Mouse (Mus musculus): ENCODE measurements around the gene Cyp2t4. TPM values are rescaled to one million over a fixed set of nuclear protein-coding genes. Genes with fewer than 3 reads are reported as not detected.

Cyp2t4 gene
- not detected for polyA plus RNA-seq (2017; shearing (Covaris generic))

DNA sequence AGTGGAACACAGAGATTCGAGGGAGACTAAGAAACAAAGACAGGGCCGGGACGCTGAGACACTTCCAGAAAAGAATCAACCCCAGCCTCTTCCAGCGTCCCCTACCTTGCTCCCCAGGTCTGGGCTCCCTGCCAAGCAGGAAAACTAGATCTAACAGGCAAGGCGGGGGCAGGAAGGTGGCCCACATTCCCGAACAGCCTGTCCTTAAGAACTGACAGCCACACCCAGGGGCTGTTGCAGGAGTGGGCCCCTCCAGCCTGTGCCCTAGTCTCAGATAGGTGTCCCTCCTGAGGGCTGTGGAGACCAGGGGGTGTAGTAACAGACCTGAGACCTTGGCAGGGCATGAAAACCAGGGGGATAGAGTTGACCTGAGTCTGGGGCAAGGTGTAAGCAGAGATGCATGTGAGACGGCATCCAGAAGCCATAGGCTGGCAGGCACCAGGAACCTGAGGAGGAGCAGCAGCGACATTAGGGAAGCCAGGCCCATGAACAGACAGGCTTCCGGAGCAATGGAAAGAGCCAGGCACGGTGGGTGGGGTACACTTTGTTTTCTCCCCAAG is at the start of gene Cyp2t4:
Gene Cyp2t4 (plus strand): TSS at position 510 of the 560 bp plus-strand sequence.

DNA sequence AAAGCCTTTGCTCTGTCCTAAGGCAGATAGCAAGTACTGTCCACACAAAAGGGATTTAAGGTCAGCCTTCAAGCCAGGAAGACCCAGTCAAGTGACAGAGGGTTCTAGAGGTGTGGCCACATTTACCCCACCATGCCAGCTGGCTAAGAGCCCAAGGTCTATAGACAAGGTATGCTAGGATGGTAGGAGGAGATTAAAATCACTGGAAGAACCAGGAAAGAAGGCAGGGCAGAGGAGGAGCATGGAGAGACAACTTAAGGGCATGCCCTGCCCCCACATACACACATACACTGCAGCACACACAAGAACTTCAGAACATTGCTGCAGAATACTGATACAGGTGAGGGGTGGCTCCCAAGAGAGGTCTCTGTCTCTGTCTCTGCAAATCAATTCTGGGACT is 33.8 kb upstream of the Cyp2t4 start, which contains the start of gene Cyp2f2:
Gene Cyp2f2 (plus strand): TSS at position 234 of the 400 bp plus-strand sequence.

DNA sequence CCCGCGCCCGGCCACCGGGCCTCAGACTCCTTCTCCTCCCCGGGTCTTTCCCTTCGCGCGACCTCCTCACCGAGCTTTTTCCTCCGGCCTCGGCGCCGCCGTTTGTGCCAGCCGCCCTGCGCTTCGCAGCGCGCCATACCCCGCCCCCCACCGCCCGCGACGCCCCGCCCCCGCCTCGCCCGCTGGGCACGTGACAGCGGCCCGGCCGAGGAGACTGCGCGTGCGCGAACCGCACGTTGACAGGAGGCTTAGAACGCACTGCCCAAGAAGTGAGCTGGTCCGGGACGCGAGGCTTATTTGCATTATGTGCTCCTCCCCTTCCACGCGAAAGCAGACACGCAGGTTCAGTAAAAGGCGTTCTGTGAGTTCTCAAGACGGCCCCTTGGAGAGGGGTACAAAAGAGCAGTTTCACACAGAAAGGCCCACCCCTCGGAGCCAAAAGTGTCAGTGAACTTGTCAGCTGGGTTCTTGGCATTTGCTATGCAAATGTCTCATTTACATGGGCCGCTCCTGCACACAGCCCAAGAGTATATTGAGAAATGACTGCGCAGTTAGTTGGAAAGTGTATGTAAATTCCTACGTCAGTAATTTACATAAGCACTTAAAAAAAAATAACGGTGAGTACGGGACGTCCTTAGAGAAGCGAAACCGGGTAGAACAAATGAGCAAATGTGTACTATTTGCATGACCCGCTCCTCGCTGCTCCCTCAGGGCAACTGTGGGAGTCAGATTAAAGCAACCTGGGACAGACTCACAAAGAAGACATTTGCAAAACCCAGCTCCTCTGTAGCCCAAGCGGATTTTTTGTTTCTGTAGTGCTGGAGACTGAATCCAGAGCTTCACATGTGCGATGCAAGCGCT is 13.3 kb downstream of the Cyp2t4 start, which contains the start of gene Egln2:
Gene Egln2 (minus strand): TSS at position 189 of the 861 bp plus-strand sequence.

DNA sequence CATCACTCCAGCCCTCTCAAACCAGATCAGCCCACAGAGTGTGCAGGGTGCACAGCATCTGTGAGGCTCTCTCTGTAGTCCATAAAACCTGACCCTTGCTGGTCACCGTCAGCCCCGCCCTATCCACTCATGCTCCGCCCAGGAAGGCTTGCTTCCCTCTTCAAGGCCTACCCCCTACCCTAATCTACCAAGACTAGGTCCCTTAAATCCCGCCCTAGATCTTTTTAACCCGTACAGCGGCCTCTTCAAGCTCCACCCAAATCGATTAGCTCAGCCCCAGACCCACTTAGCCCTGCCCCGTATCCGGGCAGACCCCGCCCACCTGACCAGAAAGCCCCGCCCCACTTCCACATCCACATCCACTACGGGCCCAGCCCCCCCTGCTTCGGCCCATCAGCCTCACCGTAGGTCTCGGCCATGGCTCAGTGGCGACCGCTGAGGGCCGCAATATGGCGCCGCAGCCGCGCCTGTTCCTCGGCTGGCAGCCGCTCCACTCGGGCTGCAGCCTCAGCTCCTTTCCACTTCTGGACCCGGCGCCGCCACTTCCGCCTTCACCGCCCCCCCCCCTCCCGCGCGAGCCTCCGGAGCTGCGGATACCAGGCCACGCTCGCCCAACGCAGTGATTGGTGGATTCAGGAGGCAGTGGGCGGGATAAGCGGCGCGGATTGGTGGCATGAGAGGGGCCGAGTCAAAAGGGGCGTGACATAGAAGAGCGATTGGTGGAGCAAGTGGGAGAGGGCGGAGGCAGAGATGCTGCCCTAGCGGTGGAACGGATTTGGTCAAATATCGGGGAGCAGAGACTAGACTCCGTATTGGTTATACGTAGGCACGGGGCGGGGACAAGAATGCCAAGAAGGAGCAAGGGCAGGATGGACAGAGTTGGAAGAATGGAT is 25.1 kb downstream of the Cyp2t4 start, which contains the start of gene Rab4b:
Gene Rab4b (minus strand): TSS at position 573 of the 893 bp plus-strand sequence.

DNA sequence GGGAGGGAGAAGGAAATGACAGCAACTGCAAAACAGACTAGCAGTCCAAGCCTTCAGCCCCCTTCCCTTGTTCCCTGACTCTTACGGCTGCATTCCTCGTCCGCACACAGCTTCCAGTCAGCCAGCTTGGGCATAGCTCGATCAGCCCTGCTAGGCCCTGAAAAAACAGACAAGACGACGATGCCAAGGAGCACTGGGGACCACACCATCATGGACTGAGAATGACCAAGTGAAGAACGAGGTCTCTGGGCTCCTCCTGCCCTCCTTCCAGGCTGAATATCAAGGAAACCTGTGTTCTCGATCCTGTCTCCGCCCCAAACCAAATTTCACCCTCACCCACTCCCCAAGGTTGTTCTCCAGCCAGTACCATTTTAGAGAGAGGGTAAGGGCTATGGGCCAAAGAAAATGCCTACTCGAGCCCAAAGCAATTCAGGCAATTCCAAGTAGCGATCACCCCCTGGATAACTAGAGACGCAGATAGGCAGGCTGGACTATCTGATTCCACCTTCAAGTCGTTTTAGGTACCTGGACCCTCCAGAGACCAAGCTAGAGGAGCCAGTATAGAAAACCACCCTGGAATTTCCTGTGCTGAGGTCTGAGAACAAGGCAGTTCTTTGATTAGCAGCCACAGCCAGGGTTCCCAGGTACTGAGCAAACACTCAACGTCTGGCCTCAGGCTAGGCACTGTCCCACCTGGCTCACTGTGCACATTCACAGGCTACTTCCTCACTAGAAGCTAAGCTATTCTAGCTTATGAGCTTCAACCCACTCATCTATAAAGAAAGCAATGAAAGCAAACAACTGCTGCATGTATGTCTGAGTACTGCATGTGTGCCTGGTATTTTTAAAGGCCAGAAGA is 27.6 kb downstream of the Cyp2t4 start, which contains the start of the genes Gm21983 and Mia:
Gene Gm21983 (minus strand): TSS at position 250 of the 859 bp plus-strand sequence.
Gene Mia (minus strand): TSS at position 321 of the 859 bp plus-strand sequence.

DNA sequence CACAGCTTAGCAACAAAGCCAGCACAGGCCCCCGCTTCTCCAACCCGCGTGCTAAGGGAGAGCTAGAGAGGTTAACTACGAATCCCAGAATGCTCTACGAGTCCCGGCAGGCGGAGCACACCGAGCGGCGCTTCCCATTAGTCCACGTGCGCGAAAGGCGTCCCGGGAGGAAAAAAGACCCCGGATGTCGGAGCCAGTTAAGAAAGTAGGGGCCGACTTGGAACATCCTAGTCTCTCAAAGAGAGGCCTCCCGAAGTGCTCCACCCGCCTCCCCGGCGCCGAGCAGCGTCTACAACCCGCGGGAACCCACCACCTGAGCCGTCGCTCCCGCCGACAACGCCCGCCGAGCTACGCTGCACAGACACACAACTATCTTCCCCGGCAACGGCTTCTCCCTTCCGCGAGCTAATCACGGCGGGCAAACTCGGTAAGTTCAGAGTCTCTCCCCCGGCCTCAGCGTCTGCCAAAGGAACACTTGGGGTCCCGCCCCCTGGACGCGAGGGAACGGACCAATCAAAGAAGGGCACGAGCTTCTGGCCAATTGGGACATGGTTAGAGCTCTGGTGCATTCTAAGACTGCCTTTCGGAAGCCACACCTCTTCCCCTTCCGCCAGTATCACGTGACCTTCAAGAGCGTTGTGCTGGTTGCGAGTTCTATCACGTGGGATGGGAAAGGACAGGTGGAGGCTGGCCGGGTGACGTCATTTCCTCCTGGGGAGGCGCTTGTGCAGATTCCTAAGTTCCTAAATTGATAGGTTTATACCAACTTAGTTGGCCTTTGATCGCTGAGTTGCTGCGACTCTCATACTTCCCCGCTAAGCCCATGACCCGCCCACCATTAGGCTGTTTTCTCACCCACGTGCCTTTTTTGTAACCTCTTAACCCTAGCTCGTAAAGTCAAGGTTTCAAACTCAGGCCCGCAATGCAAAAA is 42.4 kb downstream of the Cyp2t4 start, which contains the start of the genes BC024978 and Snrpa:
Gene BC024978 (plus strand): TSS at position 101 of the 931 bp plus-strand sequence.
Gene Snrpa (minus strand): TSS at position 591 of the 931 bp plus-strand sequence.

Other genes with a start within 250 kb of the Cyp2t4 start
- gene Cyp2a22, start 214.3 kb upstream of the Cyp2t4 start, polyA plus RNA-seq (2017; shearing (Covaris generic)) = not detected
- not detected for gene Cyp2a12, start 124.6 kb upstream of the Cyp2t4 start, polyA plus RNA-seq (2017; shearing (Covaris generic))
- gene Cyp2f2, start 33.8 kb upstream of the Cyp2t4 start, polyA plus RNA-seq (2017; shearing (Covaris generic)) = not detected
- 73.8 TPM for gene Egln2, start 13.1 kb downstream of the Cyp2t4 start, polyA plus RNA-seq (2017; shearing (Covaris generic))
- gene Rab4b, start 25.2 kb downstream of the Cyp2t4 start, polyA plus RNA-seq (2017; shearing (Covaris generic)) = 141 TPM
- gene Gm21983, start 27.4 kb downstream of the Cyp2t4 start, polyA plus RNA-seq (2017; shearing (Covaris generic)) = 0.65 TPM
- gene Mia, start 27.4 kb downstream of the Cyp2t4 start, polyA plus RNA-seq (2017; shearing (Covaris generic)) = not detected
- 2.0 TPM for gene BC024978, start 42.1 kb downstream of the Cyp2t4 start, polyA plus RNA-seq (2017; shearing (Covaris generic))
- 67.6 TPM for gene Snrpa, start 42.6 kb downstream of the Cyp2t4 start, polyA plus RNA-seq (2017; shearing (Covaris generic))
- 20.4 TPM for gene Itpkc, start 74.9 kb downstream of the Cyp2t4 start, polyA plus RNA-seq (2017; shearing (Covaris generic))
- gene Coq8b, start 79.3 kb downstream of the Cyp2t4 start, polyA plus RNA-seq (2017; shearing (Covaris generic)) = 14.5 TPM
- 2.2 TPM for gene Numbl, start 104.7 kb downstream of the Cyp2t4 start, polyA plus RNA-seq (2017; shearing (Covaris generic))
- gene Ltbp4, start 184.0 kb downstream of the Cyp2t4 start, polyA plus RNA-seq (2017; shearing (Covaris generic)) = 1.6 TPM
- 56.3 TPM for gene Shkbp1, start 202.3 kb downstream of the Cyp2t4 start, polyA plus RNA-seq (2017; shearing (Covaris generic))
- gene Gm20479, start 203.7 kb downstream of the Cyp2t4 start, polyA plus RNA-seq (2017; shearing (Covaris generic)) = 1.1 TPM

Data from effector memory CD4-positive, alpha-beta T cell, adult 5 months (primary cell).